Mouse (Mus musculus) midbrain, postnatal 0 days (tissue): ENCODE results near the gene Aldh9a1. TPM values are rescaled to one million over a fixed set of nuclear protein-coding genes. Genes with fewer than 3 reads are reported as not detected.

ENCODE experiments used
- ATAC-seq: fragments of 200-750 bp; cut with Nextera tagmentation; 2 replicates; pipeline ENCODE4 v1.8.0; 2017; ENCODE audit warnings: moderate number of reproducible peaks, mild to moderate bottlenecking, moderate TSS enrichment, moderate library complexity; ENCODE audit not compliant: low FRiP score
- DNase-seq: peaks from one replicate; pipeline ENCODE4 v3.0.0-alpha.2; 2015; ENCODE audit warnings: low spot score
- H3K27ac ChIP-seq: fragments of 300-500 bp; sonication (generic); 2 replicates; pipeline ENCODE4 v1.5.1; 2014; ENCODE audit warnings: low read depth, mild to moderate bottlenecking, low read length, mixed read lengths
- H3K27me3 ChIP-seq: fragments of 300-500 bp; sonication (generic); 2 replicates; pipeline ENCODE4 v1.6.1; 2014; ENCODE audit warnings: low read length, control low read depth, mixed read lengths; ENCODE audit not compliant: insufficient read depth
- H3K36me3 ChIP-seq: fragments of 300-500 bp; sonication (generic); 2 replicates; pipeline ENCODE4 v1.6.1; 2014; ENCODE audit warnings: low read length, control low read depth, mixed read lengths; ENCODE audit not compliant: insufficient read depth
- H3K4me1 ChIP-seq: fragments of 300-500 bp; sonication (generic); 2 replicates; pipeline ENCODE4 v1.6.1; 2014; ENCODE audit warnings: mild to moderate bottlenecking, control low read depth, antibody characterized with exemption, low read length, mixed read lengths; ENCODE audit not compliant: insufficient read depth
- H3K4me2 ChIP-seq: fragments of 300-500 bp; sonication (generic); 2 replicates; pipeline ENCODE4 v1.6.1; 2014; ENCODE audit warnings: low read depth, mild to moderate bottlenecking, low read length, mixed read lengths; ENCODE audit not compliant: poor library complexity, severe bottlenecking
- H3K4me3 ChIP-seq: fragments of 300-500 bp; sonication (generic); 2 replicates; pipeline ENCODE4 v1.5.1; 2014; ENCODE audit warnings: low read depth, mild to moderate bottlenecking, low read length, moderate library complexity
- H3K9ac ChIP-seq: fragments of 300-500 bp; sonication (generic); replicated peaks from 2 replicates; pipeline ENCODE4 v1.6.1; 2014; ENCODE audit warnings: mild to moderate bottlenecking, low read length, moderate library complexity, mixed read lengths; ENCODE audit not compliant: poor library complexity, severe bottlenecking
- H3K9me3 ChIP-seq: fragments of 300-500 bp; sonication (generic); 2 replicates; pipeline ENCODE4 v1.6.1; 2016; ENCODE audit warnings: low read length, control low read depth
- CTCF ChIP-seq: IDR thresholded peaks from 2 replicates; pipeline ENCODE4 v1.5.1; 2016; ENCODE audit warnings: antibody characterized with exemption, mild to moderate bottlenecking
- WGBS: fragments of 180-500 bp; shearing (Covaris S2); extraction: QIAGEN DNeasy Blood & Tissue Kit; methylation state at CpG from one replicate; pipeline ENCODE4 v1.1.7; 2014; 5-methylcytosine and 5-hydroxymethylcytosine counted together
- polyA plus RNA-seq: library from polyadenylated mRNA; unstranded; fragments of >200 nt; fragmentation: Nextera tagmentation; extraction: Ambion mirVana; gene quantifications from 2 replicates; pipeline ENCODE4 v1.2.1, GENCODE M21; 2015
- total RNA-seq: library from RNA; depleted of rRNA; stranded (reverse); fragments of >200 nt; gene quantifications from 2 replicates; pipeline ENCODE4 v1.2.3, GENCODE M21; 2014

Gene Aldh9a1
- total and polyA plus RNA-seq, 2 experiments from 2014 or later, result 12.3 to 41.5 TPM

DNA sequence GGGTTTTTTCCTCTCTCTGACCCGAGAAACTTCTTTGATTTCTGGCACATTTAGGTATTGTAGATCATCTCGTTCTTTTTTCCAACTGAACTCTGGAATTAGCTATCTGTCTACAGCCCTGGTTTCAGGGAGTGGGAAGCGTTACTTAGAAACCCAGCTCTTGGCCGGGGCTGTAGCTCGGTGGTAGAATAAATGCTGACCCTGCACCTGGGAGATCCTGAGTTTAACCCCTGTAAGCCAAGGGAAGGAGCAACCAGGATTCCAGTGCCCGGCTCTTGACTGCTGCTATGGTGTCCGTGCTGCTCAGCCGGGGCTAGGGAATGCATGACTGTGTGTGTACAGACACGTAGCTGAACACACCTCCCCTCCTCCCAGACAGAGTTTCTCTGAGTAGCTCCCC is 8.9 kb downstream of the Aldh9a1 start:
- Histone ChIP-seq H3K4me1 (no peaks in the 10 kb centered on the region), H3K36me3 (peaks cover 44% of the 10 kb centered on the region), H3K4me2 (no peak overlapping the region), H3K27ac (no peak overlapping the region), H3K9me3 (no peaks in the 10 kb centered on the region), H3K4me3 (no peak overlapping the region), H3K27me3 (no peaks in the 10 kb centered on the region), H3K9ac (no peak overlapping the region)
- DNase-seq, result no peak
- no peak for ATAC-seq
- TF ChIP-seq CTCF, result no peak
- WGBS, result 86% methylated on average over 9 of the region's 9 CpGs

DNA sequence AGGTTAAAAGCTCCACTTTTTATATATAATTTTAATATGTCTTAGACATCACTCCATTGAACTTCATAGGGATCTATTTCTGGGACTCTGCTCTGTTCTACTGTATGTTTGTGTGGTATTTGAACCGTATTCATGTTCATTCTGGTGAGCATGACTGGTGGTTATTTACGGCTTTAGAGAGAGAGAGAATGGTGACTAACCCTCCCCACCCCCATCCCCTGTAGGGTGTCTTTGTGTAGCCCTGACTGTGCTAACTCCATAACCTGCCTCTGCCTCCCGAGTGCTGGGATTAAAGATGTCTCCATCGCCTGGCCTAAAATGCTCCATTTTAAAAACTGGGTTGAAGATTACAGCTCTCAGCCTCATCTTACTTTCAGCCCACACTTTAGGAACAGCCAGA is 10.5 kb downstream of the Aldh9a1 start:
- no peaks in the 10 kb centered on the region for H3K9me3 ChIP-seq
- no peaks in the 10 kb centered on the region for H3K4me1 ChIP-seq
- ATAC-seq (no peak), DNase-seq (no peak)
- H3K27me3 ChIP-seq, result no peaks in the 10 kb centered on the region
- no peak overlapping the region for H3K27ac ChIP-seq
- H3K4me2 ChIP-seq, result no peak overlapping the region
- 54% methylated on average over 4 of the region's 4 CpGs for WGBS
- TF ChIP-seq CTCF, result no peak
- H3K9ac ChIP-seq, result no peak overlapping the region
- no peak overlapping the region for H3K4me3 ChIP-seq
- peaks cover 36% of the 10 kb centered on the region for H3K36me3 ChIP-seq

DNA sequence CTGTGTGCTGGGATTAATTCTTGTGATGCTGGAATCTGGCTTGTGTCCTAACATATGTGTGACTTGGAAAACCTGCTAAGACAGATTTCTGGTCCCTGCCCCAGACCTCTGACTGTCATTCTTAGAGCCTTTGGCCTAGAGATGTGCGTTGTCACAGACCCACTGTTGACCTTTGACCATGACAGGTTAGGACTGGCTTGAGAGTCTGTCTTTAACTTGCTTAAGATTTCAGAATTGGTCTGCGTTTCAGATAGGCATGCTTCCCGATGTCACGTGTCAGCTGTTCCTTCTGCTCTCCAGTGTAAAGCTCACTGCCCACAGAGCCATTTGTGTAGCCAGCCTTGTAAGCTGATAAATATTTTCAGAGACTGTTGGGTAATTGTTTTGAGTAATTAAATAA is 13.0 kb downstream of the Aldh9a1 start:
- H3K9me3 ChIP-seq, result no peaks in the 10 kb centered on the region
- no peak overlapping the region for H3K9ac ChIP-seq
- no peak overlapping the region for H3K4me2 ChIP-seq
- ATAC-seq (no peak), DNase-seq (no peak)
- no peaks in the 10 kb centered on the region for H3K4me1 ChIP-seq
- H3K27me3 ChIP-seq, result no peaks in the 10 kb centered on the region
- TF ChIP-seq CTCF, result no peak
- no peak overlapping the region for H3K4me3 ChIP-seq
- no peak overlapping the region for H3K27ac ChIP-seq
- WGBS, result 81% methylated on average over 4 of the region's 4 CpGs
- H3K36me3 ChIP-seq, result peaks cover 35% of the 10 kb centered on the region

DNA sequence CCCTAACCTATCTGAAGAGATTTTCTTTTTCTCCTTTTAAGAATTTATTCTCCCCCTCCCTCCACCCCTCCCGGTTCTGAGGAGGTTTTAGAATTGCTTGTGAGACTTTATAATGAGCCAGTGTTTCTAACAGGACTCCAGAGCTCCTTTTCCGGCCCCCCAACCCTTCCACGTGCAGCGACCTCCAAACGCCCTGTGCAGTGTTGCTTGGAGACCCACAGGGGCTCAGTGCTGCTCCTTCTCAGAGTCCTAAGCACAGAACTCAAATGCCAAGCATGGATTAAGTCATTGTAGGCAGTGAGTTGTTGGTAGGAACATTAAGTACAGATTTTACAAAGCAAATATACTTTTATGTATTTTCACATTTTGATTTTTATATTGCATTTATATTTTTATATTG is 13.5 kb downstream of the Aldh9a1 start:
- Histone ChIP-seq H3K4me3 (no peak overlapping the region), H3K27me3 (no peaks in the 10 kb centered on the region), H3K4me1 (no peaks in the 10 kb centered on the region), H3K4me2 (no peak overlapping the region), H3K27ac (no peak overlapping the region), H3K9me3 (no peaks in the 10 kb centered on the region), H3K9ac (no peak overlapping the region), H3K36me3 (peaks cover 33% of the 10 kb centered on the region)
- TF ChIP-seq CTCF, result no peak
- ATAC-seq, result no peak
- WGBS, result 55% methylated on average over 5 of the region's 5 CpGs
- no peak for DNase-seq

DNA sequence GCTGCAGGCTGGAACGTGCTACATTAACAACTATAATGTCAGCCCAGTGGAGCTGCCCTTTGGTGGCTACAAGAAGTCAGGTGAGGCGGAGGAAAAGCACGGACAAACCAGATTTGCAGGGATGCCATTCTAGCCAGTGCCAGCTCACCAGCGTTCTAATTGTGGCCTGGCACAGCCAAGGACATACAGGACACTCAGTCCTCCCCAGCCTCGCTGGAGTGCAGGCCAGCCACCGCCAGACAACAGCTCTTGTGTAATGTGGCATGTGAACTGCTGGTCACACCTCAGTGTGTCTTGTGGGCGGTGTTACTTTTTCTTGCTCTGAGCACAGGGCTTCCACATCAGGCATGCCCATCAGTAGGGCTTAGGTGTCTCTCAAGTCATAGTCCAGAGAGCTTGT is 16.0 kb downstream of the Aldh9a1 start:
- peaks cover 30% of the 10 kb centered on the region for H3K36me3 ChIP-seq
- ATAC-seq (no peak), DNase-seq (no peak)
- no peaks in the 10 kb centered on the region for H3K4me1 ChIP-seq
- H3K9ac ChIP-seq, result no peak overlapping the region
- no peak overlapping the region for H3K27ac ChIP-seq
- no peaks in the 10 kb centered on the region for H3K9me3 ChIP-seq
- no peak overlapping the region for H3K4me3 ChIP-seq
- no peak for TF ChIP-seq CTCF
- 92% methylated on average over 7 of the region's 7 CpGs for WGBS
- no peaks in the 10 kb centered on the region for H3K27me3 ChIP-seq
- no peak overlapping the region for H3K4me2 ChIP-seq

DNA sequence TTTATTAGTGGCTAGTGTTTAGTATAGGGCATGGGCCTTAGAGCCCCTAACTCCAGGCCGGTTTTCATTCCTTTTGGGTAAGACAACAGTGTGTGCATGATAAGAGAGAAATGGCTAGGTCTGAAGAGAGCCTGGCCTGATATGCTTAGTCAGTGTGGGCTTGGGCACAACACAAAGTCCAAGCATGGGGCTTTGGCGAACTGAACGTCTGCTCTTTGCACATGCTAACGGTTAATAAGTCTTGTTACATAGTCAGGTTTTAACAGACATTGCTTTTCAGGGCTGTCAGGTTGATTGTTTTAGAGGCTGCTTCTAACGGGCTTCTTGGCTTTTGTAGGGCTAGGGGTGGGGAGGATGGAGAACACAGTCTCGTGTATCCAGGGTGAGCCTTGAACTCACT is 16.8 kb downstream of the Aldh9a1 start:
- Histone ChIP-seq H3K27ac (no peak overlapping the region), H3K36me3 (peaks cover 27% of the 10 kb centered on the region), H3K4me3 (no peak overlapping the region), H3K4me1 (no peaks in the 10 kb centered on the region), H3K4me2 (no peak overlapping the region), H3K9me3 (no peaks in the 10 kb centered on the region), H3K27me3 (no peaks in the 10 kb centered on the region), H3K9ac (no peak overlapping the region)
- 95% methylated on average over 6 of the region's 6 CpGs for WGBS
- ATAC-seq, result no peak
- DNase-seq, result no peak
- no peak for TF ChIP-seq CTCF
